Mouse (Mus musculus) adrenal gland, postnatal 14 days (tissue): ENCODE results near the gene Dot1l. TPM values are rescaled to one million over a fixed set of nuclear protein-coding genes. Genes with fewer than 3 reads are reported as not detected.
A peak's percentile ranks its signal among the peaks of the same experiment; 100 is the strongest.

Experiments
- DNase-seq: peaks from one replicate; pipeline ENCODE4 v3.0.0; 2021; ENCODE audit warnings: mixed read lengths
- total RNA-seq: library from RNA; stranded (reverse); gene quantifications from 2 replicates; pipeline ENCODE4 v1.2.3, GENCODE M21; 2021

Dot1l gene
- total RNA-seq, 1 experiment from 2014 or later, result 90.7 TPM

GRCm38 (mm10) chr10:80757717-80758116, 2.7 kb downstream of the Dot1l start:
- DNase-seq, result peak; percentile 92

- DNase-seq, result peak; percentile 81
These were observed 3.6 kb downstream of the Dot1l start for GRCm38 (mm10) chr10:80758651-80759050.

GRCm38 (mm10) chr10:80760596-80761524, 5.9 kb downstream of the Dot1l start:
- peak; percentile 67 for DNase-seq

- DNase-seq, result no peak
These were observed 6.8 kb downstream of the Dot1l start for GRCm38 (mm10) chr10:80761821-80762220.

- DNase-seq, result no peak
These were observed 8.5 kb downstream of the Dot1l start for GRCm38 (mm10) chr10:80763502-80763901.

GRCm38 (mm10) chr10:80765746-80766145, 10.7 kb downstream of the Dot1l start:
- DNase-seq, result peak; percentile 71

GRCm38 (mm10) chr10:80766161-80766815, 11.3 kb downstream of the Dot1l start:
- peak; percentile 39 for DNase-seq

- peak; percentile 60 for DNase-seq
These were observed 13.4 kb downstream of the Dot1l start for GRCm38 (mm10) chr10:80768365-80768764.

- DNase-seq, result no peak
These were observed 18.8 kb downstream of the Dot1l start for GRCm38 (mm10) chr10:80773816-80774215.

GRCm38 (mm10) chr10:80774549-80774948, 19.5 kb downstream of the Dot1l start:
- DNase-seq, result peak; percentile 89

- no peak for DNase-seq
These were observed 20.0 kb downstream of the Dot1l start for GRCm38 (mm10) chr10:80774981-80775380.

GRCm38 (mm10) chr10:80775731-80776130, 20.7 kb downstream of the Dot1l start:
- no peak for DNase-seq

GRCm38 (mm10) chr10:80776358-80776869, 21.4 kb downstream of the Dot1l start:
- no peak for DNase-seq

- DNase-seq, result no peak
These were observed 22.1 kb downstream of the Dot1l start for GRCm38 (mm10) chr10:80777123-80777522.

- peak; percentile 63 for DNase-seq
These were observed 24.6 kb downstream of the Dot1l start for GRCm38 (mm10) chr10:80779565-80779964.

GRCm38 (mm10) chr10:80784302-80784701, 29.3 kb downstream of the Dot1l start:
- DNase-seq, result no peak

- no peak for DNase-seq
These were observed 29.9 kb downstream of the Dot1l start for GRCm38 (mm10) chr10:80784871-80785270.

- DNase-seq, result no peak
These were observed 31.0 kb downstream of the Dot1l start for GRCm38 (mm10) chr10:80785963-80786362.

- no peak for DNase-seq
These were observed 32.5 kb downstream of the Dot1l start for GRCm38 (mm10) chr10:80787517-80787916.

GRCm38 (mm10) chr10:80790761-80791404, 35.9 kb downstream of the Dot1l start:
- peak; percentile 71 for DNase-seq

- no peak for DNase-seq
These were observed 36.6 kb downstream of the Dot1l start for GRCm38 (mm10) chr10:80791476-80792174.
